Mouse (Mus musculus): ENCODE measurements around the gene Bicc1.

- TF ChIP-seq CTCF (IDR thresholded peaks at IDR 0.05; ENCODE audit: low read depth) (no peak), EP300 (IDR thresholded peaks at IDR 0.05; ENCODE audit: low read depth) (no peak)
Observed at GRCm38 (mm10) chr10:70921481-70921880, 238.0 kb downstream of the Bicc1 start.
